Mouse (Mus musculus) bone marrow, adult 2 months (tissue): ENCODE results near the gene Adamts14.

ENCODE experiments used
- CTCF ChIP-seq: fragments of 200-500 bp; IDR thresholded peaks from 2 replicates; pipeline ENCODE4 v1.5.1; 2011; ENCODE audit warnings: low read length, control low read depth; ENCODE audit not compliant: control insufficient read depth, insufficient read depth
- POLR2A ChIP-seq: fragments of 200-500 bp; IDR thresholded peaks from 2 replicates; pipeline ENCODE4 v1.6.1; 2011; ENCODE audit warnings: low read depth, mild to moderate bottlenecking, control low read depth, low read length, borderline replicate concordance; ENCODE audit not compliant: control insufficient read depth

GRCm38 (mm10) chr10:61304046-61304445 is 30.8 kb upstream of the Adamts14 start:
- no peak for TF ChIP-seq CTCF
- TF ChIP-seq POLR2A, result no peak
